Mouse (Mus musculus) spleen, adult 2 months (tissue): ENCODE data around the gene Ldb1.

Experiments
- CTCF ChIP-seq: fragments of 200-500 bp; IDR thresholded peaks from 2 replicates; pipeline ENCODE4 v1.5.1; 2011; ENCODE audit warnings: mild to moderate bottlenecking, inconsistent platforms; ENCODE audit not compliant: insufficient read depth, insufficient read length, insufficient replicate concordance; ENCODE audit errors: extremely low read depth
- POLR2A ChIP-seq: fragments of 200-500 bp; IDR thresholded peaks from 2 replicates; pipeline ENCODE4 v1.6.1; 2011; ENCODE audit warnings: low read depth, low read length, inconsistent platforms

DNA sequence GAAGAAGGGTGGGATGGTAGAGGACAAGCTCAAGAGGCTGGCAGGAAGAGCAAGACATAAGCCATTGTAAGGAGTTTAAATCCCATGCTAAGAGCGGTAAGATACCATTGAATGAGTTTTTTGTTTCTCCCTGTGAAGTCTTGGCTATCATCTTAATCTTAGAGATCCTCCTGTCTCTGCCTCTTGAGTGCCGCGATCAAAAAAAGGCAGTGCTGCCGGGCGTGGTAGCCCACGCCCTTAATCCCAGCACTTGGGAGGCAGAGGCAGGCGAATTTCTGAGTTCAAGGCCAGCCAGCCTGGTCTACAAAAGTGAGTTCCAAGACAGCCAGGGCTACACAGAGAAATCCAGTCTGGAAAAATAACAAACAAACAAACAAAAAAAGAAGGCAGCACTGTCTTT, 13.5 kb upstream of the Ldb1 start:
- no peak for TF ChIP-seq CTCF
- TF ChIP-seq POLR2A, result no peak
